ENCODE assay signal across 9 mouse cellular contexts in genomic region chr6:37415034-37415433, GRCm38 (mm10). TPM values are rescaled to one million over a fixed set of nuclear protein-coding genes. Genes with fewer than 3 reads are reported as not detected.
DNase-seq lines count a peak whose midpoint lies in the region; ATAC-seq lines count a peak whose summit lies in the region.
"Had no signal": no experiment of that assay in that cellular context is flagged by ENCODE, and none has a peak within 500 bp of the region (broad histone marks: within the 10 kb centered on the region; RNA-seq: fewer than 3 reads in every experiment).

No protein-coding gene starts in this region.

- no peaks in the 10 kb centered on the region for H3K9me3 ChIP-seq in liver, embryonic 11.5 days (ENCODE audit: control insufficient read depth, low read length)
- H3K9me3 ChIP-seq in heart, embryonic 10.5 days: no peaks in the 10 kb centered on the region
- H3K9me3 ChIP-seq in stomach, embryonic 14.5 days (ENCODE audit: control insufficient read depth, low read depth, low read length): no peaks in the 10 kb centered on the region
- H3K9me3 ChIP-seq in midbrain, embryonic 14.5 days (ENCODE audit: control insufficient read depth, low read length): no peaks in the 10 kb centered on the region

- intact Hi-C loops in left cerebral cortex, postnatal 25 days (cut with DNase I): no loop called here

- H3K4me2 ChIP-seq in liver, embryonic 11.5 days: no peak overlapping the region
- H3K4me2 ChIP-seq in stomach, embryonic 14.5 days (replicated peaks; ENCODE audit: low read depth, low read length): no peak overlapping the region
- H3K4me2 ChIP-seq in midbrain, embryonic 14.5 days (ENCODE audit: low read length): no peak overlapping the region

- H3K27me3 ChIP-seq in liver, embryonic 11.5 days (replicated peaks; ENCODE audit: control insufficient read depth, insufficient read depth, low read length): no peaks in the 10 kb centered on the region
- no peaks in the 10 kb centered on the region for H3K27me3 ChIP-seq in heart, embryonic 10.5 days (ENCODE audit: insufficient read depth, poor library complexity, severe bottlenecking)
- no peaks in the 10 kb centered on the region for H3K27me3 ChIP-seq in stomach, embryonic 14.5 days (ENCODE audit: control insufficient read depth, insufficient read depth, low read length)
- H3K27me3 ChIP-seq in midbrain, embryonic 14.5 days (ENCODE audit: control insufficient read depth, insufficient read depth, low read length): no peaks in the 10 kb centered on the region
- H3K27me3 ChIP-seq: CH12.LX had no signal

- DNase-seq in liver: peak; percentile 30
- DNase-seq in liver, embryonic 11.5 days (ENCODE audit: low spot score): no peak
- peak; percentile 91 for DNase-seq in heart, embryonic 10.5 days (ENCODE audit: low spot score)
- peak; percentile 85 to 91 for DNase-seq in kidney, postnatal 25 days
- no peak for DNase-seq in left cerebral cortex, postnatal 25 days (ENCODE audit: low spot score in 2 of 2)
- DNase-seq in midbrain, embryonic 14.5 days: no peak
- DNase-seq in thymus, postnatal 10 days (ENCODE audit: low spot score in 2 of 2): no peak

- no peak overlapping the region for H3K27ac ChIP-seq in liver, embryonic 11.5 days (ENCODE audit: low read depth, low read length)
- H3K27ac ChIP-seq in heart, embryonic 10.5 days: peak overlapping the region; percentile 86
- peak overlapping the region; percentile 16; the same call in 1 of the 2 replicates for H3K27ac ChIP-seq in stomach, embryonic 14.5 days (ENCODE audit: low read length)
- no peak overlapping the region for H3K27ac ChIP-seq in midbrain, embryonic 14.5 days (replicated peaks; ENCODE audit: low read depth, low read length)

- peaks cover 4% of the 10 kb centered on the region; the same call in 1 of the 2 replicates for H3K36me3 ChIP-seq in liver, embryonic 11.5 days (ENCODE audit: control insufficient read depth, insufficient read depth, low read length)
- peaks cover 12% of the 10 kb centered on the region for H3K36me3 ChIP-seq in heart, embryonic 10.5 days
- peaks cover 3% of the 10 kb centered on the region; the same call in 1 of the 2 replicates for H3K36me3 ChIP-seq in stomach, embryonic 14.5 days (ENCODE audit: control insufficient read depth, insufficient read depth, low read length)
- no peaks in the 10 kb centered on the region for H3K36me3 ChIP-seq in midbrain, embryonic 14.5 days (ENCODE audit: control insufficient read depth, insufficient read depth, low read length)

- H3K4me3 ChIP-seq in liver, embryonic 11.5 days (ENCODE audit: low read depth, low read length): no peak overlapping the region
- H3K4me3 ChIP-seq in heart, embryonic 10.5 days: no peak overlapping the region
- H3K4me3 ChIP-seq in stomach, embryonic 14.5 days (ENCODE audit: low read depth, low read length): no peak overlapping the region
- H3K4me3 ChIP-seq in midbrain, embryonic 14.5 days (replicated peaks; ENCODE audit: low read depth, low read length): no peak overlapping the region

- peaks cover 10% of the 10 kb centered on the region; the same call in 1 of the 2 replicates for H3K4me1 ChIP-seq in liver, embryonic 11.5 days (replicated peaks; ENCODE audit: control insufficient read depth, insufficient read depth, low read length)
- peaks cover 88% of the 10 kb centered on the region for H3K4me1 ChIP-seq in heart, embryonic 10.5 days
- peaks cover 41% of the 10 kb centered on the region for H3K4me1 ChIP-seq in stomach, embryonic 14.5 days (ENCODE audit: control insufficient read depth, insufficient read depth, low read length)
- H3K4me1 ChIP-seq in midbrain, embryonic 14.5 days (ENCODE audit: control insufficient read depth, insufficient read depth, low read length): no peaks in the 10 kb centered on the region

- H3K9ac ChIP-seq in liver, embryonic 11.5 days (ENCODE audit: low read depth, low read length): no peak overlapping the region
- no peak overlapping the region for H3K9ac ChIP-seq in stomach, embryonic 14.5 days (replicated peaks; ENCODE audit: low read depth, low read length)
- H3K9ac ChIP-seq in midbrain, embryonic 14.5 days (replicated peaks; ENCODE audit: low read length): no peak overlapping the region

- 54% methylated on average over 7 of the region's 7 CpGs for WGBS in liver, embryonic 11.5 days
- 20% methylated on average over 7 of the region's 7 CpGs for WGBS in heart, embryonic 10.5 days
- WGBS in stomach, embryonic 14.5 days: 14% methylated on average over 7 of the region's 7 CpGs
- 67% methylated on average over 7 of the region's 7 CpGs for WGBS in midbrain, embryonic 14.5 days

- ATAC-seq in liver, embryonic 11.5 days (replicated peaks; ENCODE audit: low FRiP score): no peak
- peak; percentile 72 for ATAC-seq in stomach, embryonic 14.5 days (ENCODE audit: insufficient number of reproducible peaks, insufficient read depth, low FRiP score, low read depth)
- no peak for ATAC-seq in midbrain, embryonic 14.5 days (ENCODE audit: low FRiP score, low TSS enrichment)

RNA-seq across cellular contexts. Expression of gene Creb3l2, which starts 26.9 kb away (rescaled TPM):
- polyA plus RNA-seq in liver, embryonic 11.5 days (2014; fragmentation: Nextera tagmentation; extraction: Ambion mirVana): 12.8 and 12.9 TPM in 2 replicates
- 33.5 and 36.3 TPM in 2 replicates for polyA plus RNA-seq in heart, embryonic 10.5 days (2016; fragmentation: Nextera tagmentation; extraction: Ambion mirVana)
- polyA plus RNA-seq in stomach, embryonic 14.5 days (2014; fragmentation: Nextera tagmentation; extraction: Ambion mirVana): 28.7 and 29.6 TPM in 2 replicates
- total RNA-seq in left cerebral cortex, postnatal 25 days (2021): 1 to 10 TPM; 7.0 to 7.3 TPM
- 1.6 and 3.2 TPM in 2 replicates for polyA plus RNA-seq in midbrain, embryonic 14.5 days (2014; fragmentation: Nextera tagmentation; extraction: Ambion mirVana)

Comparison
In these comparisons a context has a peak if more than half of its experiments do, and no peak if none do; other contexts are left out.
1. DNase-seq: peak in liver (single experiment), heart, embryonic 10.5 days (single experiment) and kidney, postnatal 25 days (2 of 2); none in liver, embryonic 11.5 days (single experiment), left cerebral cortex, postnatal 25 days (0 of 2), midbrain, embryonic 14.5 days (single experiment) and thymus, postnatal 10 days (0 of 2).
2. H3K27ac ChIP-seq: peak in heart, embryonic 10.5 days (single experiment) and stomach, embryonic 14.5 days (single experiment); none in liver, embryonic 11.5 days (single experiment) and midbrain, embryonic 14.5 days (single experiment).